Mouse (Mus musculus) gonadal fat pad, adult 2 months (tissue): ENCODE measurements around the gene Gsdma. TPM values are rescaled to one million over a fixed set of nuclear protein-coding genes. Genes with fewer than 3 reads are reported as not detected.
A peak's percentile ranks its signal among the peaks of the same experiment; 100 is the strongest.
"Not testable (repeated sequence)": the region's sequence is repeated elsewhere in the genome, so short reads cannot be mapped to it uniquely, and the experiment has no call there.

Experiments used
- DNase-seq: peaks from one replicate; pipeline ENCODE4 v3.0.0-alpha.2; 2012; ENCODE audit warnings: low read depth
- polyA plus RNA-seq: library from polyadenylated mRNA; depleted of rRNA; stranded (reverse); fragments of >200 nt; gene quantifications from 2 replicates; pipeline ENCODE4 v1.2.3, GENCODE M21; 2012; rRNA removed

Gsdma gene
- 0.05 and 0.09 TPM in 2 replicates for polyA plus RNA-seq

DNA sequence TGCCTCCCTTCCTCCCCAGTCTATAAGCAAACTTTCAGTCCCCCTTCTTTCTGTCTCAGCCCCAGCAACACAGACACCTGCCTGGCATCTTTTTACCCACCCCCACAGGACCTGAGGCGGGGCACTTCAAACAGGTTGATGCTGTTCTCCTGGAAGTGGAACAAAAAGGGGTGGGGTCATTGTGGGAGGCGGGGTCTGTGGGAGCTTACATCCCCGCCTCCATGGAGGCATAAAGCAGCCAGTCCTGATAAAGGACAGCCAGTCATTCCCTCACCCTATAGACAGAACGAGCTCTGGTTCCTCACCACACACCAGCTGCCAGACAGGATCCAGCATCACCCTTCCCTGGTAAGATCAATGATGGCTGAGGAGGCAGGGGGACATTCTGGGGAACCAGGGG is at the start of gene Gsdma:
Gene Gsdma (plus strand): TSS at position 261 of the 400 bp plus-strand sequence.
- DNase-seq = no peak

DNA sequence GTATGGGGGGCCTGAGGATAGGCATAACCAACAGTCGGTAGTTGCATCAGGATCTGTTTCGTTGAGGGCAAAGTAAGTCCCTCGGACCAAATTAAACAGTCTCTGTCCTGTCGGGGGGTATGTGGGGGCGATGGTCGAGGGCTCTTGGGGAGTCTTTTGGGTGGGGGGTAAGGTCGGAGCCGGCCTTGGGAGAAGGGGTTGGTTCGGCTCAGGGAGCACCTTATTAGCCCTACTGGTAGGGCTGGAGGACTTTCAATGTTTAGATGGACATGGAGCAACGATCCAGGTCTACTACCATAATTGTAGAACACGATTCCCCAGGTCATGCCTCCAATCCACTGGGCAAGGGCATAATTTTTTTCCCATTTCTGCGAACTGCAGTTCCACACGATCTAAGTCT is 43.4 kb upstream of the Gsdma start:
- no peak for DNase-seq

DNA sequence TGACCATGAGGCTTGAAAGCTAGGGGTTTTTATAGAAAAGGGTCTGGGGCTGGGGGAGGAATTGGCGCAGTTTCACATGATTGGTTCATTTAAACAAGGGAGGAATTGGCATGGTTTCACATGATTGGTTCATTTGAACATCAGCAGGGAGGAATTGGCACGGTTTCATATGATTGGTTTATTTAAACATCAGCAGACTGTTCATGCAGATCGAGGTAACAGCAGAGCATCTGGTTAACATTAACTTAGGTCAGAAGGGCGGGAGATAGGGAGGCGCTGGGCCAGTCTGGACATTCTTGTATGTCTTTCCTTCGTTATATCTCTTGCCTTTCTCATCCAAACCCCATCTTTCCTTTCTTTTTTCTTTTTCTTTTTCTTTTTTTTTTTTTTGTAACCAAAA is 40.2 kb upstream of the Gsdma start:
- DNase-seq = not testable (repeated sequence)

DNA sequence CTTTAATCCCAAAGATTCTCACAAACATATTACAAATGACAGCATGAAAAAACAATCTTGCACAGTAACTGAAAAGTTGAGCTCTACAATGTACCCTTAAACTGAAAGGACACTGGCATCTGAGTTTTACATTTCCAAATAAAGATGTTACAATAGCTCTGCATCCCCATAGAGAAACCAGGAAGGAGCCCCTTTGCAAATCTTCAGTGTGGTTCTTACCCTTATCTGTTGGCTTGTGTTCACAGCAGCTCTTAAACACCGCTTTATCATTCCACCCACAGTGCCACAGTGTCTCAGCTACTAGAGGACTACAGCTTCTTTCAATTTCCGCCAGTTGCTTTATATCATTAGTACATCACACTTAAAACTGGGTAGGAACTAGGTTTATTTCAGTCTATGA is 39.8 kb upstream of the Gsdma start:
- not testable (repeated sequence) for DNase-seq

DNA sequence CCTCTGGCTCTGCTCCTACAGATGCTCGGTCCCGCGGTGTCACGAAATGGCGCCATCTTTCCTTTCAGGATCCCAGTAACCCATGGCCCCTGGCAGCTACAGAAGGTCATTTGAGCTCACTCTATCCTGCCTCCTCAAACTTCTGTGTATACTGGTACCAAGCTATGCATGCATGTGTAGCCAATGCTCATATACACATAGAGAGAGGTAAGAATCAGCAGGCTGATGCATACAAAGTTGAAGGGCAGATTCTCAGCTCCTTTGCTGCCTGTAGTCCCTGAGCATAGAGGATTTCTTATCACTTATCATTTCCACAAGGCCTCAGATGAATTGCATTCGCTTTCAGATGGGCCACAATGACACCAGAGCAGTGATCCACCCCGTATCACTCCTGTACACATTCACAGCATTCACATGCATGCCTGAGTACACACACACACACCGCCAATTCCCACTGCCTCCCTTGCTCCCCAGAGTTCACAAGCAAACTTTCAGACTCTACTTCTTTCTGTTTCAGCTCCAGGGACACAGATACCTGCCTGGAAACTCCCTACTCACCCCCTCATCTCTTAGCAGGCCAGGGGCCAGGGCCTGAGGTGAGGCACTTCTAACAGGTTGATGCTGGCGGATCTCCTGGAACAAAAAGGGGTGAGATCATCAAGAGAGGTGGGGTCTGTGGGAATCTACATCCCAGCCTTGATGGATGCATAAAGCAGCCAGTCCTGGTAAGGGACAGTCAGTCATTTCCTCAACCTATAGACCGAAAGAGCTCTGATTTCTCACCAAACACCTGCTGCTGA is 38.3 kb upstream of the Gsdma start, which contains the start of the genes Gm12355 and Gsdma3:
Gene Gm12355 (minus strand): TSS at position 51 of the 800 bp plus-strand sequence.
Gene Gsdma3 (plus strand): TSS at position 750 of the 800 bp plus-strand sequence.
- no peak for DNase-seq

DNA sequence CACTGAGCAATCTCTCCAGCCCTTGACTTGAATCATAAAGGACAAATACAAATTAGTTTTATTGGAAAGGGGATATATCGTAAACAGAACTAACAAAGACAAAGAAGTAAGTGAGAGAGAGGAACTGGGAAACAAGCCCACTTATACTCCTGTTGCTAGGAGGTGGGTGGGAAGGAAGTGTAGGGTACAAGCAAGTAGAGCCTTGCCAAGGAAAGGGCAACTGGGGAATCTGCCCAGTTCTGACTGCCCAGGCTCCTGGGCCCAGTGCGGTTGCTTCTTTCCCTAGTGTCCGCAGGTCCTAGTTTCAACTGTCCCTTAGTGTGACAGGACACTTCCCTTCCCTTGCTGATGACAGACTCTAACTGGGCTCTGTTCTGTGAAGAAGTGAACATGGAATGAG is 35.4 kb upstream of the Gsdma start:
- no peak for DNase-seq

DNA sequence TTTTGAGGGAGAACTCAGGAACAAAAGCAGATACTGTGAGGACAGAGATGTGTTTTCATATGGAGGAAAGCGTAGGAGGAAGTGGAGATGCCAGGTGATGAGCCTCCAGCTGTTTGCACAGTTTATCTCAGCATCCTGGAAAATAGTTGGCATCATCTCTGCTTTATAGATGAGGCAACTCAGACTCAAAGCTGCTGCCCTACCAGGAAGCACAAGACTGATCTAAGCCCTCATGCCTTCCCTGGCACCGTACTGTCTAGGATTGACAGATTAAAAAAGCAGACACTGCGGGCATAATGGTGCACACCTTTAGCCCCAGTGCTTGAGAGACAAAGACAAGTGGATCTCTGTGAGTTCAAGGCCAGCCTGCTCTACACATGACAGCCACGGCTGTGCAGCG is 33.5 kb upstream of the Gsdma start:
- DNase-seq = peak; percentile 54

DNA sequence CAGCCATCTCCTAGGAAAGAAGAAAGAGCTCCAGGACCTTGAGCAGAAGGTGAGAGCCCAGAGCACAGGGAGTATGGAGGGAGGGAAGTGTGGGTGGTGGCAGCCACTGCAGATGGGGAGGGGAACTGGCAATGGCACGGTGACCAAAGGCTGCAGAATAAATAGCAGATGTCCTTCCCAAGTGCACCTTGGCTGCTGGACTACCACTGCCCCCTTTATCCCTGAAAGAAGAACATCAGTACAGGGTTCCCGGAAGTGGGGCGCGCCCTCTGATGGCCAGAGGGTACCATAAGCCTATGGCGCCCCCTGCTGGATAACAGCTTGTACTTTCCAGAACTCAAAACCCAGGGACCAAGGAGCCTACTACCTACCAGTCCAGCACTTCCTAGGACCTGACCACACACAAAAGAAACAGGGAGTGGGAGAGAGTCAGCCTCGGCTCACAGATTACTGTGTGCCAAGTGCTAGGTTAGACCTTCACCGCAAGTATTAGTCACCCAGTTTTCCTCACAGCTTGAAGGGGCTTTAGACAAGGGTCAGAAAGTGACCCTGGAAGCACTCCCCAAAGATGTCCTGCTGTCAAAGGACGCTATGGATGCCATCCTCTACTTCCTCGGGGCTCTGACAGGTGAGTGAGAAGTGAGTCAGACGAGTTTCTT is 28.7 kb upstream of the Gsdma start:
- DNase-seq = not testable (repeated sequence)

DNA sequence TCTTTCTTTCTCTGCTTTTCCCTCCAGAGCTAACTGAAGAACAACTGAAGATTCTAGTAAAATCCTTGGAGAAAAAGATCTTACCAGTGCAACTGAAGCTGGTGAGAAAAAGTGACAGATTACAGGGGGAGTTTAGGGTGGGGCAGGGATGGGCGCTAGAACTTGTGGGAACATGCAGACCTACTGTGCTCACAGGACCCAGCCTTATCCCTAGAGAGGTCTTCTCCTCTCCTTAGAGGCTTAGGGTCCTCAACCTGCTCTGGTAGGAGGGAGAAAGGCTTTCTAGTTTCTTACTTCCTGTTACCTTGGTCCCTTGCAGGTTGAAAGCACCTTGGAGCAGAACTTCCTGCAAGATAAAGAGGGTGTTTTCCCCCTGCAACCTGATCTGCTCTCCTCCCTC is 26.6 kb upstream of the Gsdma start:
- no peak for DNase-seq

DNA sequence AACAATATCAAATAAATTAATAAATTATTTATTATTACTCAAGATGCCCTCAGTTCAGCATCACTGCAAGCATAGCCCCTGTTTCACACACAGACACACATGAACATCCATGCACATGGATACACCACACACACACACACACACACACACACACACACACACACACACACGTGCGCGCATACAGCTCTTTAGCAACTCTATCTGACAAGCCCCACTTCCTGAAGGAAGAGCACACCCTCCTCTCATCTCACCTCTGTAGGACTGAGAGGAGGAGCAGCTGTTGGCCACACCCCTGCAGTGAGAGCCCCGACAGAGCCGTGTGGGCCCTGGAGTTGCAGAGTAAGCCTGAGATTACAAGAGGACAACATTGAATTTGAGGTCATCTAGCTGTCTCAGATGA is 24.1 kb upstream of the Gsdma start:
- DNase-seq = no peak

DNA sequence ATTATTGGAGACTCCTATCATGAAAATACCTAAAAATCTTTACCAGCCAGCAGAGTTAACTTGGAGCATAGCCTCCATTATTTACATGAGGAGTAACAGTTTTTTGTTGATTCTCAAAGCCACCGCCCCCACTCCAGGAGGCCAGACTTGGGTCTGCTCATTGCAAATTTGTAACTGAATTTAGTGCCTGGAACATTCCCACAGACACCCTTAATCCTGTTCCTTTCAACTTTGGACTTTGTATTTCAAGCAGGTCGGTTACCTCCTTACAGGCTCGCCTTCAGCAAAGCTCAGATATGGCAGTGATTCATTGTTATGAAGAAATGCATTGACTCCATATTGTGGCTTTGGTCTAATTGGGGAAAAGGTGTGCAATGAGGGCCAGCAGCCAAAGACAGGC is 19.4 kb upstream of the Gsdma start:
- no peak for DNase-seq

DNA sequence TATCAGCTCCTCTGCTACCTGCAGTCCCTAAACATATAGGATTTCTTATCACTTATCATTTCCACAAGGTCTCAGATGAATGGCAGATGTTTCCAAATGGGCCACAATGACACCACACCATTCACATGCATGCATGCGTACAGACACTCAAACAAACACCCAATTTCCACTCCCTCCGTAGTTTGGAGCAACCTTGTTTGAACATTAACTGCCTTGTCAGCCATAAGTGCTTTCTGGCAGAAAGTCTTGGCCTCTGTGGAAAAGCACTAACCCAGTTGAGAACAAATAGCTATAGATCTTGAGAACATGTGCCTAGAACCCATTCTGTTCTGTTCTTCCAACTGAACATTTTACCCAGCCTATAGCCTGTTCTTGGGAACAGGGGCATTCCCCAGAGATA is 18.2 kb upstream of the Gsdma start:
- DNase-seq = no peak

DNA sequence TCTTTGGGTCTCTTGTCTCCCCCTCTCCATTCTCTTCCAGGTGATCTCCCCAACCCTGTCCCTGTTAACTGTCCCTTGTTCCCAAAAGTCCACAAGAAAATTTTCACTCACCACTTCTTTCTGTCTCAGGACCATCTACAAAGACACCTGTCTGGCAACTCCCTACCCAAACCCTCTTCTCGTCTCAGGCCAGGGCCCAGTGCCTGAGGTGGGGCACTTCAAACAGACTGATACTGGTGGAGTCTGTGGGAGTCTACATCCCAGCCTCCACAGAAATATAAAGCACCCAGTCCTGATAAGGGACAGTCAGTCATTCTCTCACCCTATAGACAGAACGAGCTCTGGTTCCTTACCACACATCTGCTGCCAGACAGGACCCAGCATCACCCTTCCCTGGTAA is 17.7 kb upstream of the Gsdma start, which contains the start of gene Gsdma2:
Gene Gsdma2 (plus strand): TSS at position 301 of the 400 bp plus-strand sequence.
- DNase-seq = no peak

DNA sequence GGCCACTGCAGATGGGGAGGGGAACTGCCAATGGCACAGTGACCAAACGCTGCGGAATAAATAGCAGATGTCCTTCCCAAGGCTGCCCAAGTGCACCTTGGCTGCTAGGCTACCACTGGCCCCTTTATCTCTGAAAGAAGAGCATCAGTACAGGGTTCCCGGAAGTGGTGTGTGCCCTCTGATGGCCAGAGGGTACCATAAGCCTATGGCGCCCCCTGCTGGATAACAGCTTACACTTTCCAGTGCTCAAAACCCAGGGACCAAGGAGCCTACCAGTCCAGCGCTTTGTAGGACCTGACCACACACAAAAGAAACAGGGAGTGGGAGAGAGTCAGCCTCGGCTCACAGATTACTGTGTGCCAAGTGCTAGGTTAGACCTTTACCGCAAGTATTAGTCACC is 9.1 kb upstream of the Gsdma start:
- not testable (repeated sequence) for DNase-seq

DNA sequence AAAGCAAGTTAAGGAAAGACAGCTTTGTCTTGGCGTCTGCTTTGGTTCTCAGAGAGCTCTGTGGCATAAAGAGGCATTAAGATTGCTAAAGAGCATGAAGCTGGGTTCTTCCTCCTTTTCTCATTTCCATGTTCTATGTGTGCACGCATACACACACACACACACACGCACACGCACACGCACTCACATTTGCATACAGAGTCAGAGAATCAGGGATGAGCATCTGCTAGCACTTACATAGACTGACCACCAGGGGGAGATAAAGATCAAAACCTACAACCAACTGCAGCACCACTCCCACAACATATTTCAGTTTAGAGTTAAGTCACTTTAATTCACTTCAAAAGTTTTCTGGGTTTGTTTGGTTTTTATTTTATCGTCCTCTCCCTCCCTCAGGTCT is 3.6 kb upstream of the Gsdma start:
- no peak for DNase-seq

DNA sequence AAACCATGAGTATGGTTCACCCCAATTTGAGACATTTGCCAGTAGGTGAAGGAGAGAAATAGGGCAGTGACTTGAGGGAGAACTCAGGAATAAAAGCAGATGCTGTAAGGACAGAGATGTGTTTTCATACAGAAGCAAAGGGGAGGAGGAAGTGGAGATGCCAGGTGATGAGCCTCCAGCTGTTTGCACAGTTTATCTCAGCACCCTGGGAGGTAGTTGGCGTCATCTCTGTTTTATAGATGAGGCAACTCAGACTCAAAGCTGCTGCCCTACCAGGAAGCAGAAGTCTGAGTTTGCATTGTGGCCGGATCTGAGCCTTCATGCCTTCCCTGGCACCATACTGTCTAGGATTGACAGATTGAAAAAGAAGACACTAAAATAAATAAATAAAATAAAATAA is 4.8 kb downstream of the Gsdma start:
- DNase-seq = no peak

DNA sequence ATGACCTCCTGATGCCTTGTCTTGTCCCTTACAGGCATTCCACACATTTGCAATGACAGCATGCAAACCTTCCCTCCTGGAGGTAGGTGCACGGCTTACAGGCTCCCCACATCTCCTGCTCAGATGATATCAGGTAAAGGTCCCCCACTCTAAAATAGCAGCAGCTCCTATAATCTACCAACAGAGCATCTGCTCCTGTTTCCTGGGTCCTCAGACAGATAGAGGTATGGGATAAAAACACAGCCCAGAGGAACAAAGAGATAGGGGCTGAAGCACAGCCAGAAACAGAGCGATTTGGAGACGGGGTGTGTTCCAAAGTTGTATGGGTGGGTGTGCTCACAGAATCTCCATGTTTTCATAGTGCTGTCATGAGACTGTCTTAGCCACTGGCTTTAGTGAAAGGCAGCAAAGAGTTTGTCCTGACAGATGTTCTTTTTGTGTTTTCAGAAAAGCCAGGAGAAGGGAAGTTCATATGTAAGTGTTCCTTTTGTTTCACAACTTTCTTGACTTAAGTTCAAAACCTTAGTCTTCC is 7.2 kb downstream of the Gsdma start:
- DNase-seq = no peak

DNA sequence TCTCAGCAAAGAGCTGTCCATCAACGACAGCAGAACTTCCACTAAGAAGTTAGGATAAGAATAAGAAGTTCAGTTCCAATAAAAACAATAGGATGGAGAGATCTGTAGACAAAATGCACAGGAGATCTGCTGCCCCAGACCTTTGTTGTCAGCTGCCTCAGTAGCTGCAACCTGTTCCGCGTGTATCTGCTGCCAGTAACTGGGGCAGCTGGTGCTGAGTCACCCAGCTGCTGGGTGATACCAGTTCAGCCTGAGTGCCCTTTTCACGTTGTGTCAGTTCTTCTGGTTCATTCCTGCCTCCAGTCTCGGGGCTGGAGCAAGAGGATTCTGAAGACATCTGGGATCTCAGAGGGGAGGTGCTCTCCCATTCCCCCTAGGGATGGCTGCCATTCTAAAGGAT is 7.7 kb downstream of the Gsdma start:
- DNase-seq = no peak

DNA sequence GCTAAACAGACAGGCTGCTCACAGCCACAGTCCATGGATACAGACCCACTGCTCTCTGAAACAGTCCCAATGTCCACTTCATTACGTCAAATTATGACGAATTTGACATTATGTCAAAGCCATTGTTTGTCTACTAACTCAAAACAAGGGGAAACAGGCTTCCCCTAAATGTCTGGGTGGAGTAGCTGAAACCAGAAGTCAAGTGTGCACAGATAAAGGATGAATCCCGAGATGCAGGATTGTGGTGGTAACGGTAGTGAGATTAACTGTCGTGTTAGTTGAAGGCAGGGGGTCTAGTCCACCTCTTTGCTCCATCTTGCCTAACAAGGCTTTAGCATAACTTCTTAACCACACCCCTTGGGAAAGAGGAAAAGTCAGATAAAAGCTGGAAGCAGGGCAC is 8.3 kb downstream of the Gsdma start:
- DNase-seq = no peak

DNA sequence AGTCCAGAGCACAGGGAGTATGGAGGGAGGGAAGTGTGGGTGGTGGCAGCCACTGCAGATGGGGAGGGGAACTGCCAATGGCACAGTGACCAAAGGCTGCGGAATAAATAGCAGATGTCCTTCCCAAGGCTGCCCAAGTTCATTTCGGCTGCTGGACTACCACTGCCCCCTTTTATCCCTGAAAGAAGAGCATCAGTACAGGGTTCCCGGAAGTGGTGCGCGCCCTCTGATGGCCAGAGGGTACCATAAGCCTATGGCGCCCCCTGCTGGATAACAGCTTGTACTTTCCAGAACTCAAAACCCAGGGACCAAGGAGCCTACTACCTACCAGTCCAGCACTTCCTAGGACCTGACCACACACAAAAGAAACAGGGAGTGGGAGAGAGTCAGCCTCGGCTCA is 9.0 kb downstream of the Gsdma start:
- not testable (repeated sequence) for DNase-seq

DNA sequence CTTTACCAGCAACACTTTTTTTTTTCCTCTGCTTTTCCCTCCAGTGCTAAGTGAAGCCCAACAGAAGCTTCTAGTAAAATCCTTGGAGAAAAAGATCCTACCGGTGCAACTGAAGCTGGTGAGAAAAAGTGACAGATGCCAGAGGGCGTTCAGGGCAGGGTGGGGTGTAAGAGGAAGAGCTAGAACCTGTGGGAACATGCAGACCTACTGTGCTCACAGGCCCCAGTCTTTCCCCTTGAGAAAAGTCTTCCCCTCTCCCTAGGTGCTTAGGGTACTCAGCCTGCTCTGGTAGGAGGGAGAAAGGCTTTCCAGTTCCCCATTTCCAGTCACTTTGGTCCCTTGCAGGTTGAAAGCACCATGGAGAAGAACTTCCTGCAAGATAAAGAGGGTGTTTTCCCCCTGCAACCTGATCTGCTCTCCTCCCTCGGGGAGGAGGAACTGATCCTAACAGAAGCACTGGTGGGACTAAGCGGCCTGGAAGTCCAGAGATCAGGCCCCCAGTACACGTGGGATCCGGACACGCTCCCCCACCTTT is 11.7 kb downstream of the Gsdma start:
- no peak for DNase-seq

DNA sequence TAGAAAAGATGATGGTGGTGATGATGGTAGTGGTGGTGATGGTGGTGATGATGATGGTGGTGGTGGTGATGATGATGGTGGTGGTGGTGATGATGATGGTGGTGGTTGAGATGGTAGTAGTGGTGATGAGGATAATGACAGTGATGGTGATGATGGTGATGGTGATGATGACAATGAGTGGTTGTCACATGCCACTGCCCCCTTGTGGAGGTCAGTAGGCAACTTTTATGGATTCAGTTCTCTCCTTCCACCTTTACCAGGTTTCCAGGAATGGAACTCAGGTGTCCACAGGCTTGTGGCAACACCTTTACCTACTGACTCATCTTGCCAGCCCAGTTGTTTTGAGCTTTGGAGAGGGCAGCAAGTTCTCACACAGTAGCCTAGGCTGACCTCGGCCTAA is 15.9 kb downstream of the Gsdma start:
- no peak for DNase-seq

DNA sequence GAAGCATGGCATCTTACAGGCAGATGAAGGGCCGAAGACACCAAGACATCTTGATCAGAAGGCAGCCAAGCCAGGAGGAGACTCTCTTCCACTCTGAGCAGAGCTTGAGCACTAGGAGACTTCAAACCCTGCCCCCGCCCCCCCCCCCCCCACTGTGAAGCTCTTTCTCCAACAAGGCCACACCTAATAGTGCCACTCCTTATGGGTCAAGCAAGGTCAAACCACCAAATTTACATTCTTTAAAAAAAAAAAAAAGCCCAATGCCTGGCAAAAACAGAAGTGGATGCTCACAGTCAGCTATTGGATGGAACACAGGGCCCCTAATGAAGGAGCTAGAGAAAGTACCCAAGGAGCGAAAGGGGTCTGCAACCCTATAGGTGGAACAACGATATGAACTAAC is 16.4 kb downstream of the Gsdma start:
- not testable (repeated sequence) for DNase-seq
